Mouse (Mus musculus): Measurements from ENCODE around the gene Mgrn1.

The Mgrn1 gene

DNA sequence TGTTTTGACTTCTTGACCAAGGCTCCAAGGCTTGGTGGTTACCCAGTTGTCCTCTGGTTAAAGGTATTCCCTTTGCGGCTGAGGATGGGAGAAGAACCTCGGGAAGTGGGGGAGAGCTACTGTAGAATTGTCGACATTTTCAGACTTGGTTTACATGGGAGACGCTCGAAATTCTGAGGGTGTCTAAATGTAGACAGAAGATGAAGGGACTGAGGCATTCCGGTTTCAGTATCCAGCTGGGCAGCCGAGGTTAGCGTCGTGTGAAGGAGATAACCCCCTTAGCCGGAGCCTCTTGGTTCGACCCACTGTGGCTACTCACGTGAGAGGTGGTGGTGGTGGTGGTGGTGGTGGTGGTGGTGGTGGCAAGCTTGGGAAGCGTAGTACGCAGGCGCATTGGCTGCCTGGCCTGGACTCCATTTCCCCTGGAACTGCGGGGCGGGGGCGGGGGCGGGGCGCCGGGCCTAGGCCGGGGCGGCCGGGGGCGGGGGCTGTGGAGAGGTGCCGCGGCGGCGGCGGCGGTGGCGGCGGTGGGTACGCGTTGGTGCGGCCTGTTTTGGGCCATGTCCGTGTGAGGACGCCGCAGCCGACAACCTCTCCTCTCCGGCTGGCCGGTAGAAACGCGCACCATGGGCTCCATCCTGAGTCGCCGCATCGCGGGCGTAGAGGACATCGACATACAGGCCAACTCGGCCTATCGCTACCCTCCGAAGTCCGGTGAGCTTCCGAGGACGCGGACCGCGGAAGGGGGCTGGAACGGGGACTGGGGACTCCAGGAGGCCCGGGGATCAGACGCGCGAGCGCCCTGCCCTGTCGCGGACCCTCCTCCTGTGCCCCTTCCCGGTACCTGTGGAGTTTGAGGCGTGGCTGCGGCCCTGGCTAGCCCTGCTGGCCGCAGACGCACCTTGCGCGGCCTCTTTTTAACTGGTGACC lies at the start of gene Mgrn1:
Gene Mgrn1, plus strand, starts transcription at position 490 of the 930 bp plus-strand sequence.
- in situ Hi-C loops (cut with MboI), result no loop called here

- in situ Hi-C loops (cut with MboI), result no loop called here
Measured at GRCm38 (mm10) chr16:4837631-4838030, 48.4 kb upstream of the Mgrn1 start.

- in situ Hi-C loops (cut with MboI), result no loop called here
Measured at GRCm38 (mm10) chr16:4839552-4839951, 46.5 kb upstream of the Mgrn1 start.

DNA sequence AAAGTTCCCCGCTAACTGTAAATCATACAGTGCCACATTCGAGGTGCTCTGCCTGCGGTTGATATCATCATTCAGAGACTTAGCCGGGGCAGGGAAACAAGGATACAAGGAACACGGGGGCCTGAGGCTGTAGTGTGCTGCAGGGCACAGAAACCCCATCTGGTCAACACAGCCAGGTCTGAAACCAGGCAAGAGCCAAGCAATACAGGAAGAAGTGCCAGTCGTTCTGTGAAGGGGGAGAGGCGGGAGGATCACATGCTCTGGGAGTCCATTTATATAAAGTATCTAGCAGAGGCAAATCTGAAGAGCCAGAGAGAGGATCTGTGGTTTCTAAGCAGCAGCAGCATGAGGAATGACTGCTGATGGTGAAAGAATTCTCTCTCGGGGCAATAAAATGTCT lies 45.8 kb upstream of the Mgrn1 start:
- in situ Hi-C loops (cut with MboI), result no loop called here

DNA sequence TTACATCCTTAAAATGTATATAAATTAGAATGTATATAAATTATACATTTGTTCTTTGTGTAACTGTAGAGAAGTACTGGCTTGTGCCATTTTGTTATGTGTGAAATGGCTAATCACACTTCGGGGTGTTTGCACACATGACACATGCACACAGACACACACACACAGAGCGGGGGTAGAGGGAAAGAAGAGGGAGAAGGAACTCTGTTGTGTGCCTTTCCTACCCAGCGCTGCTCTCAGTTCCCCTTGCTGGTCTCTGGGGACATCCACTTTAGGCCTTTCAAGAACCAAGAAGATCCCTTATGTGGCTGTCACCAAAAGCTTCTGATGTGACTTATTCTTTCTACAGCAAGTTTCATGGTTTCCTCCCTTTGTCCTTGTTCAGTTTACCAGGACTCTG lies 39.0 kb upstream of the Mgrn1 start:
- in situ Hi-C loops (cut with MboI), result no loop called here

DNA sequence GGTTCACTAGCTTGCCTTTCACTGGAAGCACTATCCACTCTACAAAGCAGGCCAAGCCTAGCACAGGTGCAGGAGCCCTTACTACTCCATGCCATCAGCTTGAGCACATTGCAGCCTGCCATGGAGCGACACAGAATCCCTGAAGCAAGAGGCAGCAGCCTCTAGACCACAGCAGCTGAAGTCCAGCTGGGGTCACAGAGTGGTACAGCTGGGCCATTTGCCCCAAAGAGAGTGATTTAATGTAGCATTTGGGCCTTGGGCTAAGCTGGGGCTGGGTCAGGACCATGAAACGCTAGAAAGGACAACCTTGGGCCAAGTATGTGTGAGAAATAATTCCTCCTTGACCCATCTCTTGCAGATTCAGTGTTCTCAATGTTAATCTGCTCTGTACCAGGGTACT lies 38.0 kb upstream of the Mgrn1 start:
- in situ Hi-C loops (cut with MboI), result no loop called here

- in situ Hi-C loops (cut with MboI), result no loop called here
Measured at GRCm38 (mm10) chr16:4850361-4850760, 35.7 kb upstream of the Mgrn1 start.

DNA sequence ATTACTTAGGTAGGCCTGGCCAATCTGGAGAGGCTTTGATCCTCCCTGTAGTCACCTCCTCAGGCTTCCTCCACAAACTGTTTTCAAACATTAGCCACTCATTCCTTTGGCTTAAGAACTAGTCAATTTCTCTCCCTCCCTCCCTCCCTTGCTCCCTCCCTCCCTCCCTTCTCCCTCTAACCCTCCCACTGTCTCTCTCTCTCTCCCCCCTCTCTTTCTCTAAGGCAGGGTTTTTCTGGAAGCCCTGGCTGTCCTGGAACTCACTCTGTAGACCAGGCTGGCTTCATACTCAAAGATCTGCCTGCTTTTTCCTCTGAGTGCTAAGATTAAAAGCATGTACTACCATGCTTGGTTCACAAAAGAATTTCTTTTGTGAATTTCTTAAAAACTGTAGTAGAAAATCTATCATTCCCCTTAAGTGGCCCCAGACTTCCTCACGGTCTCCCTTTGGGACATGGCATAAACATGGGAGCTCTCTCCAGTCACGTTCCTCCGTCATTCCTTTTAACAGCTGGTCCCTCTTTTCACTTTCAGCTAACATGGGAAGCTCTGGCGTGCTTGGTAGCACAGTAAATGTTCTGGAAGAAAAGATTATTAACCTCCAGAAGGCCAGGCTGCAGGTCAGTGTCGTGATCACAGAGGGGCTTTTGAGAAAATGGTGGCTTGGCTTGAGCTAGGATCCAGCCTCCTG lies 35.0 kb upstream of the Mgrn1 start:
- in situ Hi-C loops (cut with MboI), result no loop called here

- in situ Hi-C loops (cut with MboI), result no loop called here
Measured at GRCm38 (mm10) chr16:4855046-4855650, 30.9 kb upstream of the Mgrn1 start.

GRCm38 (mm10) chr16:4861392-4861791 lies 24.7 kb upstream of the Mgrn1 start:
- in situ Hi-C loops (cut with MboI), result no loop called here

DNA sequence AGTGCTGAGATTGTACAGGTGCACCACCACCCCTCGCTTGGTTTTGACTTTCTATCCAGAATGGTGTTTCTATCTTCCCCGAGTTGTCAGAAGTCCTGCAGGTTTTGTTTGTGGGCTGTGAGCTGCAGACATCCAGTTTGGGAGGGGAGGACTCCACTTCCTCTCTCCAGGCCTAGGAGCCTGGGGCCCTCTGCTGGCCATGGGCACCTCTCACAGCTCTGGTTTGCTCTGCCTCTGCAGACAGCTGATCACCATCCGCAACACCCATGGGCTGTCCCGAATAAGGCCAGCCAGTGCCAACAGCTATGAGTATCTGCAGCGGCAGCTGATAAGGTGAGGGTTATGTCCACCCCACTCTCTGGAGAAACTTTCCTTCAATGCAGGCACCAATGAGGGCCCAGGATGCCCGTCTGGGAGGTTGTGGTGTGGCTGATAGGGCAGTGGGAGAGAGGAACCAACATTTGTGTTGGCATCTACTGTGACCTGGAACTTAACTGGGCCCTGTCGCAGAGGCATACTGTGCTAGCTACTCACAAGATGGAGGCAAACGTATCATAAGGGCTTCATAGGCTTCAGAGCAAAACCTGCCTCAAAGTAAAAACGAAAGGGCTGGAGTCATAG lies 23.1 kb upstream of the Mgrn1 start:
- in situ Hi-C loops (cut with MboI), result no loop called here

DNA sequence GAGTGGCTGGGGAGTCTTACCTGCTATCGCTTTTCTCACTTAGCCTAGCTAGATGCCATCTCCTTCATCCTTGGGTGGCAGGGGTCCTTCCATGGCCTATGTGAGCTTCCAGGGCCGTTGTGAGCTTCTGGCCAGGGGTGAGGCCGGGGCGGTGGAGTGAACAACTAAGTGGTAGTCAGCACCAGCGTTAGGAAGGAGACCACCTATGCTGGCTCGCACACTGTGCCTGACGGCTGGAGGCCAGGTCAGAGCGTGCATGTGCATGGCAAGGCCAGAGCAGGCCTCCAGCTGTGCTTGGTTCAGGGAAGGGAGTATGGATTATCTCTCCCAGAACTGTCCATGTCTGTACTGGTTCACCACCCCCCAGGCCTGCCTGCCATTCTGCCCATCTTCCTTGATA lies 22.3 kb upstream of the Mgrn1 start:
- in situ Hi-C loops (cut with MboI), result no loop called here

GRCm38 (mm10) chr16:4866101-4866695 lies 19.9 kb upstream of the Mgrn1 start:
- in situ Hi-C loops (cut with MboI), result loop anchor here (5.0 kb wide), 1 partner anchor 51 kb away; no protein-coding TSS in a partner anchor

DNA sequence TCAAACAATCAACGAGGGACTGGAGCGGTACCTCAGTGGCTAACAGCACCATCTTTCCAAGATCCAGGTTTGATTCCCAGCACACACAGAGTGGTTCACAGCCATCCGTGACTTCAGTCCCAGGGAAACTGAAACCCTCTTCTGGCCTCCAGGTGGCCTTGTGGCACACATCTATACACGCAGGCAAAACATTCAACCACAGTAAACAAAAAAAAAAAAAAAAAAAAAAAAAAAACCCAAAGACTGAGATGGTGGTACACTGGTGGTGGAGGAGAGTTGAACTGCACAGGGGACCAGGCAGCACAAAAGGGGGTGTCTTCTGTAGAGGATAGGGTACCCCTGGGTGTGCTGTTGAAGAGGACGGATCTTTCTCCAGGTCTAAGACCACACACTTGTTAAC lies 15.6 kb upstream of the Mgrn1 start:
- in situ Hi-C loops (cut with MboI), result no loop called here

- in situ Hi-C loops (cut with MboI), result no loop called here
Measured at GRCm38 (mm10) chr16:4871926-4872325, 14.1 kb upstream of the Mgrn1 start.

DNA sequence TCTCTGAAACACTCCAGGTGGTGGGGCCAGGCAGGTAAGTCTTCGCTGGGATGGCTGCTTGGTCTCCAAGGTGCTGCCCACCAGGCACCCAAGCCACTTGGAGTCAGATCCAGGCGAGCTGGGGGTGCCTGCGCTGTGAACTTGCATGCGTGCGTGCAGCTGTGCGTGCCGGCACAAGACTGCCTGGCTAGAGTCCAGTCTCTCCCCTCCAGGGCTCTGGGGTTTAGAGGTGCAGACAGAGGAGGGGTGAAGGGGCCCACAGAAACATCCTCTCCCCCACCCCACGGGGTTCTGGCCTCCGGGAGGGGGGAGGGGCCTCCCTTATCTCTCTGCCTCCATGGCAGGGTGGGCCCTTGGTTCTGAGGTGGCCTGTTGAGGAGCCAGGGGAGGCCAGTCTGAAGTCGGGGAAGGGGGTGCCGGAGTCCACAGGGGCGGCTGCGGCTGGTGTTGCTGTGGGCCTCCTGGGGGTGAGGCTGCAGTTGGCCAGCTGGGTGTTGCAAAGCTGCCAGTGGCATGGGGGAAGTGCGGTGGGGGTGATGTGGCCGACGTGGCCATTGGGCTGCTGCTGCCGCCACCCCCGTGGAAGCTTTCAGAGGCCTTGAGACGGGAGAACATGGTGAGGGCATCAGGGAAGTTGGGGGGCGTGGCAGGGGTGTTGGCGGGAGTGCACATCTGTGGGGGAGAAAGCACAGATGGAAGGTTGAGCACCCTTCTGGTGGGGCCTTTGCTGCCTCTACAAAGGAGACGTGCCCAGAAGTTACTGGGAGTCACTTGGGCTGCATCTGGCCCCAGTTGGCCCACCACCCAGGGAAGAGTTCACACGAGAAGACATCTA lies 10.6 kb upstream of the Mgrn1 start:
- in situ Hi-C loops (cut with MboI), result no loop called here

DNA sequence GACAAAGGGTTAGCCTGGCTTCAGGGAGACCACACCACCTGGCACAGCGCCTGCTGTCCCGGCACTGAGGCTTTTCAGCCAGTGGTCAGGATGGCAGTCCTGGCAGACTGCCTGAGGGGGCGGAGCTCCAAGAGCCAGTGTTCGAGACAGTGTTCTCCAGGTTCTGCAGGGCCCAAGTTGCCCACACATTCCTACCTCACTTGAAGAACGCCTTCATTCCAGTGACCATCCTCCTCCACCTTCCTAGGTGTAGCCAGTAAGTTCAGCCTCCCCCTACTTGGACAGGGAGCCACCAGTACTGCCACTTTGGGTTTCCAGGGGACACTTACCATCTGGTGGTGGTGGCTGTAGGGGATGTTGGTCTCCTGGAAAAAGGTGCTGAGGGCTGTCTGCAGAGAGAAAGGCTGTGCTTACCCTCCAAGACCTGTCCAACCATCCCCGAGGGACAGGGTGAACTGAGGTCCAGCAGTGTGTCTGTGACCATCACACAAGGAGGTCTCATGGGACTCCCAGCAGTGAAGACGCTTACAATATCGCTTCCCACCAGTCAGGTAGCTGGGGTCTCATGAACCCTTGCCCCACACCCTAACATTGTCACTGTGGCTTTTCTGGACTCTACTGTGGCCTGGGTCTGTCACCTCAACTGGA lies 9.9 kb upstream of the Mgrn1 start:
- in situ Hi-C loops (cut with MboI), result no loop called here

DNA sequence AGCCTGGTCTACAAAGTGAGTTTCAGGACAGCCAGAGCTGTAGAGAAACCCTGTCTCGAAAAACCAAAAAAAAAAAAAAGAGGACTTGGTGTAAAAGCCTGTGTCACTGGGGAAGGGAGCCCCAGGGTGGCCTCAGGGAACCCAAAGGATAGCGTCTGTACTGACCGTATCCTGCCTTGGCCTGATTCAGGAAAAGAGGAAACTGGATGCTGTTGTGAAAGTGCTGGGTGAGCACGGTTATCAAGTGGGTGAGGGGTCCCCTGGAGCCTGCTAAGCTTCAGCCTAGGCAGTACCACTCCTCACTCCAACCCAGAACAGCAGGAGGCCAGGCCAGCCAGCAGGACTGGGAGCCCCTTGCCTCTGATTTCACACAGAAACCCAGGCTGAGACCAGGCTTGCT lies 8.9 kb upstream of the Mgrn1 start:
- in situ Hi-C loops (cut with MboI), result no loop called here

DNA sequence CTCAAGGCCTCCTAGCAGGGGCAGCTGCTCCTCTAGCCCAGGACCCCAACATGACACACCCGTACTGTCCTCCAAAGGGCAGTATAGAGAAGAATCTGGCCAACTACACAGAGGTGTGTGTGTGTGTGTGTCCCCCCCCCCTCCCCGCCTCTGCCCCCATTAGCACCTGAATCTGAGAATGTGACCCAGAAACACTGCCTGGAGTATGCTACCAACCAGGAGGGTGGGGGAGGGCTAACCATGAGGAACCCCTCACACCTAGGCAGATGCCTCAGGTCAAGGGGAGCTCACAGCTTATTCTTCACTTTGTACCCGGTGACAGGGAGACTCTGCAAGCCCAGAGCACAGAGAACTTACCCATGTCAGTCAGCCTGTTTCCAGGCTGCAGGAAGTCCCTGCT lies 8.3 kb upstream of the Mgrn1 start:
- in situ Hi-C loops (cut with MboI), result no loop called here

- in situ Hi-C loops (cut with MboI), result no loop called here
Measured at GRCm38 (mm10) chr16:4878192-4878885, 7.7 kb upstream of the Mgrn1 start.

Data from mature B cell (primary cell).